Mouse (Mus musculus) ovary, adult 2 months (tissue): ENCODE measurements around the gene Klhl35. TPM values are rescaled to one million over a fixed set of nuclear protein-coding genes. Genes with fewer than 3 reads are reported as not detected.

Experiments
- polyA plus RNA-seq: library from polyadenylated mRNA; depleted of rRNA; stranded (reverse); fragments of >200 nt; gene quantifications from 2 replicates; pipeline ENCODE4 v1.2.3, GENCODE M21; 2012; rRNA removed

The Klhl35 gene
- polyA plus RNA-seq: 2.5 and 4.0 TPM in 2 replicates

GRCm38 (mm10) chr7:99465811-99466210 is at the start of gene Klhl35:
Klhl35 (plus strand) TSS chr7:99466004.

GRCm38 (mm10) chr7:99483271-99483923 is 17.6 kb downstream of the Klhl35 start, which contains the start of gene Rps3:
Rps3 (minus strand) TSS chr7:99483738.

Other genes with a start within 250 kb of the Klhl35 start
- 4.8 and 5.7 TPM in 2 replicates for gene Mogat2, start 227.4 kb upstream of the Klhl35 start, polyA plus RNA-seq
- gene Map6, start 198.6 kb upstream of the Klhl35 start, polyA plus RNA-seq: 6.2 and 7.5 TPM in 2 replicates
- gene Serpinh1, start 112.8 kb upstream of the Klhl35 start, polyA plus RNA-seq: 1,229 and 1,289 TPM in 2 replicates
- 50.8 and 51.2 TPM in 2 replicates for gene Gdpd5, start 84.6 kb upstream of the Klhl35 start, polyA plus RNA-seq
- 294 and 418 TPM in 2 replicates for gene Rps3, start 17.7 kb downstream of the Klhl35 start, polyA plus RNA-seq
- 42.0 and 44.2 TPM in 2 replicates for gene Arrb1, start 69.5 kb downstream of the Klhl35 start, polyA plus RNA-seq
- 8.2 and 17.2 TPM in 2 replicates for gene Tpbgl, start 161.1 kb downstream of the Klhl35 start, polyA plus RNA-seq
- gene Slco2b1, start 245.3 kb downstream of the Klhl35 start, polyA plus RNA-seq: 20.5 and 25.8 TPM in 2 replicates